Mouse (Mus musculus) heart, embryonic 14.5 days (tissue): Measurements from ENCODE around the gene Paqr4. TPM values are rescaled to one million over a fixed set of nuclear protein-coding genes. Genes with fewer than 3 reads are reported as not detected.

Experiments
- ATAC-seq: fragments of 200-750 bp; cut with Nextera tagmentation; 2 replicates; pipeline ENCODE4 v1.8.0; 2017; ENCODE audit warnings: low read depth, moderate TSS enrichment; ENCODE audit not compliant: insufficient number of reproducible peaks, insufficient read depth, low FRiP score
- H3K27ac ChIP-seq, 2 experiments: fragments of 200-500 bp in 1 of 2; fragments of 300-500 bp in 1 of 2; sonication (generic) in 1 of 2; replicated peaks in 1 of 2; 2 replicates each; pipeline ENCODE4 v1.5.1; 2012 to 2014; ENCODE audit warnings: low read depth in 2 of 2, low read length in 2 of 2, control low read depth in 1 of 2, mild to moderate bottlenecking in 1 of 2, mixed read lengths in 1 of 2; ENCODE audit not compliant: control insufficient read depth in 1 of 2, insufficient read depth in 1 of 2
- H3K27me3 ChIP-seq: fragments of 300-500 bp; sonication (generic); 2 replicates; pipeline ENCODE4 v1.6.1; 2014; ENCODE audit warnings: mild to moderate bottlenecking, low read length, control low read depth; ENCODE audit not compliant: control insufficient read depth, insufficient read depth
- H3K36me3 ChIP-seq: fragments of 300-500 bp; sonication (generic); 2 replicates; pipeline ENCODE4 v1.6.1; 2014; ENCODE audit warnings: mild to moderate bottlenecking, control low read depth, low read length, mixed read lengths; ENCODE audit not compliant: control insufficient read depth, insufficient read depth
- H3K4me1 ChIP-seq, 2 experiments: fragments of 200-500 bp in 1 of 2; fragments of 300-500 bp in 1 of 2; sonication (generic) in 1 of 2; 2 replicates each; pipeline ENCODE4 v1.6.1; 2012 to 2014; ENCODE audit warnings: low read length in 2 of 2, control low read depth in 1 of 2, mixed read lengths in 1 of 2; ENCODE audit not compliant: control insufficient read depth in 2 of 2, insufficient read depth in 2 of 2
- H3K4me2 ChIP-seq: fragments of 300-500 bp; sonication (generic); 2 replicates; pipeline ENCODE4 v1.6.1; 2014; ENCODE audit warnings: mild to moderate bottlenecking, low read length
- H3K4me3 ChIP-seq, 2 experiments: fragments of 200-500 bp in 1 of 2; fragments of 300-500 bp in 1 of 2; sonication (generic) in 1 of 2; 2 replicates each; pipeline ENCODE4 v1.5.1; 2012 to 2014; ENCODE audit warnings: low read length in 2 of 2, mild to moderate bottlenecking in 2 of 2, control low read depth in 1 of 2, low read depth in 1 of 2, moderate library complexity in 1 of 2; ENCODE audit not compliant: control insufficient read depth in 1 of 2, insufficient read depth in 1 of 2
- H3K9ac ChIP-seq: fragments of 300-500 bp; sonication (generic); 2 replicates; pipeline ENCODE4 v1.6.1; 2014; ENCODE audit warnings: mild to moderate bottlenecking, low read length
- H3K9me3 ChIP-seq: fragments of 300-500 bp; sonication (generic); 2 replicates; pipeline ENCODE4 v1.6.1; 2016; ENCODE audit warnings: low read length, control low read depth; ENCODE audit not compliant: control insufficient read depth
- WGBS: fragments of 180-500 bp; shearing (Covaris S2); extraction: QIAGEN DNeasy Blood & Tissue Kit; methylation state at CpG from one replicate; pipeline ENCODE4 v1.1.7; 2014; 5-methylcytosine and 5-hydroxymethylcytosine counted together
- polyA plus RNA-seq: library from polyadenylated mRNA; unstranded; fragments of >200 nt; fragmentation: Nextera tagmentation; extraction: Ambion mirVana; gene quantifications from 2 replicates; pipeline ENCODE4 v1.2.1, GENCODE M21; 2014

Gene Paqr4
- polyA plus RNA-seq, 1 experiment from 2014 or later = 12.7 TPM

DNA sequence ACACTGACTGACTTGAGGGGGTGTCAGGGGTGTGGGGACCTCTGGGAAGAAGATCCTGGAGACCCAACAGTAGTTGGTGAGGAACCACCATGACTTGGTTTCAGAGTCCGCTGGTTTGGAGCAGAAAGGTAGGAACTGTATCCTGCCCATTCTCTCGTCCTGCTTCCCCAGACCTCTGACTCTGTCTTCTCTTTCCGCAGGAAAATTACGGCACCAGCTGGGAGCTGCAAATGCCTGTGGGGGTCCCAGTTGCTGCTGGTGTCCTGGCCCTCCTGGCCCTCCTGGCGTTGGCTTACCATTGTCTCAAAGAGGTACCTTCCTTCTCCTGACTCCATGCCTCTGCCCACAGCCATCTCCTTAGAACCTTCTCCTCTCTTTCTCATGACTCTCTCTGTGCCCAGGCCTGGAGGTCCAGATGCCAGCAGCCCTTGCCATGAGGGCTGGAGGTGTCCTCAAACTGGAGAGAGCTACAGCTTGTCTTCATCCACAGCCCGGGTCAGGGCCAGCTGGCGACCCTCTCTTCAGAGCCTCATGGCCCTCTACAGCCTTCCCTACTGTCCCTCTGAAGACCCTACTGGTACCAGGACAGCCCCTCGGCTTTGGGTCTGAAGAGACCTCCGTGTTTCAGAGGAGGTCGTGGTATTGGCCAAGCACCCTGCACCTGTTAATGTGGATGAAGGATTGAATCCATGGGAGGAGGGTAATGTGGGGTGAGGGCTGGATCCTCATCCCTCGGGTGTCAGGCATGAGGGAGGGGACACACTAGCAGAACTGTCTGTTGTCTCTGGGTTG is 8.9 kb upstream of the Paqr4 start:
- H3K9me3 ChIP-seq = no peaks in the 10 kb centered on the region
- 77% methylated on average over 11 of the region's 11 CpGs for WGBS
- H3K36me3 ChIP-seq = peaks cover 34% of the 10 kb centered on the region
- ATAC-seq = no peak
- peaks cover 10 to 17% of the 10 kb centered on the region in 2 experiments; a peak in 3 of 4 replicates for H3K4me1 ChIP-seq
- H3K4me2 ChIP-seq = peak overlapping the region; percentile 39
- no peak overlapping the region for H3K27ac ChIP-seq
- peaks cover 38% of the 10 kb centered on the region for H3K27me3 ChIP-seq
- H3K4me3 ChIP-seq = peak overlapping the region in 1 of 2 experiments; percentile 12; a peak in 2 of 4 replicates
- H3K9ac ChIP-seq = 0 out of 2 replicates have a peak overlapping the region, but pooled peaks have one; percentile 22

DNA sequence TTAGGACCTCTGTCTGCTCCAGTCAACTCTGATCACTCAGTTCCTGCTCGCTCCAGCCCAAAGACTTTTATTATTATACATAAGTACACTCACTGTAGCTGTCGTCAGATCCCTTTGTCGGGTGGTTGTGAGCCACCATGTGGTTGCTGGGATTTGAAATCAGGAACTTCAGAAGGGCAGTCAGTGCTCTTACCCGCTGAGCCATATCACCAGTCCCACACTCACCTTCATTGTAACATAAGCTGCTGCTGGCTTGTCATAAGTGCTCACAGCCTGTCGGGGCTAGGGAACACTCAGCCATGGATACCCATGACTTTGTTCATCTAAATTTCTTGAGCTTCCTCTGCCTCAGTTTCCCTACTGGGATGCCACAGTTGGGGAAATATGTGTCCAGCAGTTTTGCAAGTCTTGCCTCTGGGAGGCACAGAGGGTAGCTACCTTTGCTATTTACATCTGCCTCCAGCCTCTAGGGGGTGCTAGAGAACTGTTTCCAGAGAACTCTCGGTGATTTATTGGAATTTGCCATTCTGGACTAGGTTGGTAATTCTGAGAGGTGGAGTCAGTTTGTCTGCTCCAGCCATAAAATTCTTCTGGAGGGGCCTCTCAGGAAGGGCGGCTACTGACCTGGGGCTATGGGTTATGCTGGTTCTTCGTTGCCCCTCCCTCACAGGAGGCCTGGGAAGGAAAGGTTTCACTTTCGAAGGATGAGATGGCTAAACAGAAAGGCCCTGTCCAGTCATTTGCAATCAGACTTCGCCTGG is 8.1 kb upstream of the Paqr4 start:
- ATAC-seq = no peak
- Histone ChIP-seq H3K4me3 (peak overlapping the region; percentile 12 to 18; a peak in 3 of 4 replicates), H3K4me1 (peaks cover 10 to 20% of the 10 kb centered on the region in 2 experiments; a peak in 3 of 4 replicates), H3K4me2 (peak overlapping the region; percentile 39), H3K9me3 (no peaks in the 10 kb centered on the region), H3K36me3 (peaks cover 27% of the 10 kb centered on the region), H3K27me3 (peaks cover 46% of the 10 kb centered on the region), H3K9ac (0 out of 2 replicates have a peak overlapping the region, but pooled peaks have one; percentile 22), H3K27ac (no peak overlapping the region)
- 26% methylated on average over 10 of the region's 10 CpGs for WGBS

DNA sequence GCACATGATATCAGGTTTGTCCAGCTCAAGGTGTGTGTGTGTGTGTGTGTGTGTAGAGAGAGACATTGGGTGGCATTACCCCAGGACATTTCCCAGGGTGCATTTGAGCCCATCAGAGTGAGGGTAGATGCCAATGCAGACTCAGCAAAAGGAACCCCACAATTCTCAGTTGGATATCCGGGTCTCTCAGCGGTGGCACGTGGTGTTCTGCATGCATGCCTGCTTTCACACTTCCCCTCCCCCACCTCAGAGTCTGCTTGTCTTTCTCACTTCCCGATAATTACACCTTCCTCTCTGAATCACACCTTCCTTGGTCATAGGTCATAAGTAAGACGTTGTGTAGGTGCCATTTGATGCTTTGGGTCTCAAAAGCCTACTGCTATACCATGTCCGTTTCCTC is 7.4 kb upstream of the Paqr4 start:
- Histone ChIP-seq H3K9me3 (no peaks in the 10 kb centered on the region), H3K4me2 (no peak overlapping the region), H3K9ac (no peak overlapping the region), H3K27me3 (peaks cover 54% of the 10 kb centered on the region), H3K27ac (no peak overlapping the region), H3K4me1 (peaks cover 10 to 20% of the 10 kb centered on the region in 2 experiments; a peak in 3 of 4 replicates), H3K36me3 (peaks cover 19% of the 10 kb centered on the region), H3K4me3 (no peak overlapping the region)
- whole genome bisulfite sequencing = 23% methylated on average over 6 of the region's 6 CpGs
- no peak for ATAC-seq

DNA sequence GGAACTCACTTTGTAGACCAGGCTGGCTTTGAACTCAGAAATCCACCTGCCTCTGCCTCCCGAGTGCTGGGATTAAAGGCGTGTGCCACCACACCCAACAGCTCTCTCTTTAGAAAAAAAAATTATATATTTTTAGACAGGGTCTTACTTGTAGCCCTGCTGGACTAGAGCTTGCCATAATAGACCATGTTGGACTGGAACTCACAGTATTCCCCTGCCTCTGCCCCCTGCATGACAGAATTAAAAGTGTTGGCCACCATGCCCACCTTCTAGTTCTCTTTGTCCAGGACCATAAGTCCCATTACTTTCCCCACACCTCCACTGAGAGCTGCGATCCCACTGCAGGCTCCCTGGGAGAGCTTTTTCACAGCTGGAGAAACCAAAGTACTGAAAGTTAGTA is 6.8 kb upstream of the Paqr4 start:
- H3K9me3 ChIP-seq = no peaks in the 10 kb centered on the region
- H3K9ac ChIP-seq = no peak overlapping the region
- WGBS = 80% methylated on average over 3 of the region's 3 CpGs
- no peak overlapping the region for H3K4me3 ChIP-seq
- H3K4me2 ChIP-seq = no peak overlapping the region
- H3K27ac ChIP-seq = no peak overlapping the region
- ATAC-seq = no peak
- peaks cover 13% of the 10 kb centered on the region for H3K36me3 ChIP-seq
- H3K27me3 ChIP-seq = peaks cover 59% of the 10 kb centered on the region
- H3K4me1 ChIP-seq = peaks cover 12 to 21% of the 10 kb centered on the region in 2 experiments; a peak in 3 of 4 replicates

DNA sequence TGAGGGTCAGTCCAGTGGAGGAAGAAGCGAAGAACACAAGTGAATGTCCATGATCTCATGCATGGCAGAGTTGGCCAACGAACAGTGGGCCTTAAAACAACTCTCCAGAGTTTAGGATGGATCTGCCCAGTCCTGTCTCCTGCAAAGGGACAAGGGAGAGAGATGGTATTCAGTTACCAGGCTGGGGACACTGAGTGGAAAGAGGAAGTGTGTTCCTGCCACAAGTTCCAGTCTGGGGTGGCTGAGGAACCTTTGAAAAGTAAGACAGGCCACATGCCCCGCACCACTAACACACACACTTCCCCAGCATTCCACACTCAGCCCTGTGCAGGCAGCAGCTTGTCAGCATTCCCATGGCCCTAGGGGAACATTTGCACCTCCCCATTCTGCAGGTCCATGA is 6.1 kb upstream of the Paqr4 start:
- Histone ChIP-seq H3K27me3 (peaks cover 66% of the 10 kb centered on the region), H3K27ac (no peak overlapping the region), H3K4me3 (no peak overlapping the region), H3K36me3 (peaks cover 6% of the 10 kb centered on the region), H3K4me1 (peaks cover 14 to 25% of the 10 kb centered on the region in 2 experiments; a peak in 3 of 4 replicates), H3K9me3 (no peaks in the 10 kb centered on the region), H3K4me2 (no peak overlapping the region), H3K9ac (no peak overlapping the region)
- WGBS = 88% methylated on average over 3 of the region's 3 CpGs
- no peak for ATAC-seq

DNA sequence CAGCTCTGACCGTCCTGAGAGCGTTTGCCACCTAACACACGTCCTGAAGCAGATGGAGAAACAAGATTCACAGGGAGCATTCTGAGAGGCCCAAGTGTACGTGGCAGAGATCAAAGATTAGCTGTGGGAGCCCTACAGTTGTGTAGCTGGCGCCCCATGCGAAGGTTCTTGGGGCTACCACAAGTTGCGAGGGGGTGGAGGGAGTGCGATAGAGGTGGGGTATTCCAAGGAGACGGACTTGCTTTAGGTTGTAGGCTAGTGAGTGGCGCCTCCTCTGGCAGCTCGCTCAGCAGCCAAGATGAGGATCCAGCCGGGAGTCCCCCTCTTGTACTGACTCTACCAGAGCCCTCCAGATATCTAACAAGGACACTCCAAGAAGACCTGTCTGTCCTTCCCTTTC is 5.6 kb upstream of the Paqr4 start:
- Histone ChIP-seq H3K9ac (no peak overlapping the region), H3K4me1 (peaks cover 14 to 25% of the 10 kb centered on the region in 2 experiments; a peak in 3 of 4 replicates), H3K27me3 (peaks cover 71% of the 10 kb centered on the region), H3K4me3 (no peak overlapping the region), H3K27ac (no peak overlapping the region), H3K4me2 (peak overlapping the region; percentile 60), H3K36me3 (peaks cover 2% of the 10 kb centered on the region), H3K9me3 (no peaks in the 10 kb centered on the region)
- ATAC-seq = no peak
- WGBS = 5% methylated on average over 12 of the region's 12 CpGs

DNA sequence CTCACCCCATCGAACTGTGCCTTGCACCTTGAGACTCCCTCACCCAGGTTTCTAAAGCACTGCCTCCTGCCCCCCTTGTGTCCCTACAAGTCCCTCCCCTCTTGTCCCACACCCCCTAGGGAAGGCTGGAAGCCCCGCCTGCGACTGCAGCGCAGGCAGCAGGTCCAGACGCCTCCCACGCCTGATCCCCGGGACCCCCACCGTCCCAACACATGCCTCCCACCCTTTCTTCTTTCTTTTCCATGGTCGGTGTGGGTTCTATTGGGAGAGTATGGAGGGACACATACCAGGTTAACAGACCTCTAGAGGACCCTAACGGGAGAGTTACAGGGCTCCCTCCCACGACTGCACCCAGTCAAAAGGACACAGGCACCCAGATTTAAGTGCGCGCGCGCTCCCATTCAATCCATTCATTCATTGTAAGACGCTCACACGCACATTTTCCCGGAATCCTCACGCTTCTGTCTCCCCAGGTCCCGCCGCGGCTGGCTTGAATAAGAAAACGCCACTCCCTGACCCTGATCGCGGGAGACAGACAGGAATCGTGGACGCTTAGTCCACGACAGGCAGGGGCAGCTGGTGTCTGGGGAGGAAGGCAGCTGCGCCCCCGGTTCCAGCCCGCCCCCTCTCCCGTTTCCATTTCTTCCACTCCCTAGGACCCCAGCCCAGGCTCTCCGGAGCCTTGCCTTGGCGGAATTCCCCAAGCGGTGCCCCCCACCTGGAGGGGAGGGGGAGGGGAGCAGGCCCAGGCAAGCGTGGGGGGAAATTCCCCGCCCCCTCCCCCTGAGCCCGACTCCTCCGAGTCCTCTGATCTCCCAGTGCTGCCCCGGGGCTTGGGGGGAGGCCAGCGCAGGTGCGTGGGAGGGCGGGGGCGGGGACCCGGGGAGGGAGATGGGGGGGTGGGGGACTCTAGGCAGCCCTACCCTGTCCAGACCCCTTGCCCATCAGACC is 4.9 kb upstream of the Paqr4 start, which contains the start of gene Kremen2:
Gene Kremen2, minus strand, starts transcription at position 533 of the 951 bp plus-strand sequence.
- peaks cover 78% of the 10 kb centered on the region for H3K27me3 ChIP-seq
- H3K27ac ChIP-seq = no peak within 1 kb of the TSS
- peaks cover 15 to 26% of the 10 kb centered on the region in 2 experiments; a peak in 3 of 4 replicates for H3K4me1 ChIP-seq
- peak within 1 kb of the TSS; percentile 48 for H3K9ac ChIP-seq
- peak within 1 kb of the TSS; percentile 60 for H3K4me2 ChIP-seq
- WGBS = under 1% methylated on average over 42 of the region's 45 CpGs
- no peaks in the 10 kb centered on the region for H3K36me3 ChIP-seq
- H3K4me3 ChIP-seq = peak within 1 kb of the TSS; percentile 21 to 34; a peak in 3 of 4 replicates
- ATAC-seq = no peak
- no peaks in the 10 kb centered on the region for H3K9me3 ChIP-seq
